Mouse (Mus musculus): ENCODE data around the gene Pfkfb4.

Gene Pfkfb4

DNA sequence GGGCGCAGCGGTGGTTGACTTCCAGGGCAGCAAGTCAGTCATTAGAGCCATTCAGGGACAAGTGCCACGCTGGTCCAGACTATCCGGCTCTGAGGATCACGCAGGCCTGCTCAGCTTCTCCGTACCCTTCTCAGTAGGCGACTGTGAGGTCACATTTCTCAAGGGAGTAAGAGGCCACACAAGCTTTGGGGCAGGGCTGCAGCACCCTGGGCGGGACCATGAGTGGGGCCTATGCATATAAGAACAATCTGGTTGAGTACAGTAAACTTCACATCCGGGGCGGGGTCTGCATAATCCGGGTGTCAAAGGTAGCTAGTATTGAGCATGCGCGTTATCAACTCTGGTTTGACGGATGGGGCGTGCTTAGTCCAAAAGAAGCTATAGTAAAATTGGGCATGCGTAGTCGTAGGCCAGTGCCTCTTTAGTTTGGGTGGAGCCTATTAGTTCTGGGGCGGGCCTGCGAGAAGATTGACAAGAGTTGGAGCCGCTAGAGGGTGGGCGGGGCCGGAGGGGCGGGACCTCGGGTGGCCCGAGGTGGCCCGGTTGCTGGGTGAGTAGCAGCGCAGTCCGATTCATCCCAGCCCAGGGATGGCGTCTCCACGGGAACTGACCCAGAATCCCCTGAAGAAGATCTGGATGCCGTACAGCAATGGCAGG is at the start of gene Pfkfb4:
Pfkfb4 (plus strand) TSS at position 351 of the 657 bp plus-strand sequence.
- DNase-seq (ENCODE audit: low read depth in 1 of 2, low spot score in 2 of 2), result peak; percentile 90 to 98

DNA sequence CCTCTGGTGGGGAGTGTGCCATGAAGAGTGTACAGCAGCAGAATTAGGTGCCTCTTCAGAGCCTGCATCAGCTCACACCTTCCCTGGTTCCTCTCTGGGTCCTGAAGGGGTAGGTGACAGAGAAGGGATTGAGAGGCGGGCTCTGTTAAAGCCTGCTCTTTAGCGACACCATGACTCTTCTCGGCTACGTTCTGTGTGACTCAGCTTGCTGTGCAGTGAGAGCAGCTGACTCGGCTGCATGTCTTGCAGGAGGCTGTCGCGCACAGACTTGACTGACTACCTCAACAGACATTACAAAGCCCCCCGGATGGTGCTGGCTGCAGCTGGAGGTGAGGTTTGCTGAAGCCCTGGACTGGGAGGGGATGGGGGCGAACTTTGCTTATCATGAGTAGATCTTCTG is 46.5 kb upstream of the Pfkfb4 start:
- DNase-seq (ENCODE audit: low read depth in 1 of 2, low spot score in 2 of 2), result no peak

DNA sequence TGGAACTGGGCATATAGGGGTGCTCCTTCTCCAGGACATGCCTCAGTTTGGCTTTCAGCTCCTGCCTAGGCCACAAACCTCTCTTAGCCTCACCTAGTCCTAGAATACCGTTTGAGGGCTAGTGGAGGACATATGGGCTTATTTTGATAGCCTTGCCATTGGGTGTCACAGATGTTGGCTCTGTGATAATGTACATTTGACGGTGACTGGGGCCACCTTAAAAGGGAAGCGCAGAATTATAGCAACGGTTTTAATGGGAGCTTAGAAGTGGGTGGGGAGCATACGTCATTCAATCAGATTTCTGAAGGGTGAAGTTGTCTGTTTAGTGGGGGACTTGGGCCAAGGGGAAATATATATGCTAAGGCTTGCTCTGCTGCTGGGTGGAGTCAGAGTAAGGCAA is 46.0 kb upstream of the Pfkfb4 start:
- no peak for DNase-seq (ENCODE audit: low read depth in 1 of 2, low spot score in 2 of 2)

DNA sequence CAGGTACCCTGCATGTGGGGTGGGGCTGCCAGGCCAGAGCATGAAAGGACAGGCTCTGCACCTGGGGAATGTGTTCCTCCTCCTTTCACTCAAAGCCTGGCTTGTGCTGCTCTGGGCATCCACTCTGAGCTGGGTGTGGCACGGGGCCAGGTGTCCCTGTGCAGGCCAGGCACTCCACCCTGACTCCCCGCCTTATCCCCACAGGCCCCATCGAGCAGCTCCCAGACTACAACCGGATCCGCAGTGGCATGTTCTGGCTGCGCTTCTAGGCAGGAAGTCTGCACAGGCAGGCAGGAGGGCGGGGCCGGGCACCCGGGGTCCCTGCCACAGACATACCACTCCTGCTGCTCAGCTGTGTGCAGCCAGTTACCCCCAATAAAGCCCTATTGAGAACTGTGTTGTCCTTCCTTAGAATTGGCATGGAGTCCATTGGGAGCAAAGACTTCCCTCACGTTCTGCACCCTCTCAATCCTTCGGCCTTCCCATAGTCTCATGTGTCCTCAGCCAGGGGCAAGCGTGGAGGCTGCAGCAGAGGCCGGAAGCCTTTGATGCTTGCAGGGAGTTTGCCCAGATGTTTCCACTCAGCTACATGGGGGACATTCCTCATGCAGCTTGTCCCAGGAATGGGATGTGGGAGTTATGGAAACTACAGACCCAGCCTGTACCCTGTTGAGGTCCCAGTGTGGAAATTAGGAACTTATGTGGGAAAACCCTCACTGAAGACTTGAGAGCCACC is 42.2 kb upstream of the Pfkfb4 start:
- no peak for DNase-seq (ENCODE audit: low read depth in 1 of 2, low spot score in 2 of 2)

DNA sequence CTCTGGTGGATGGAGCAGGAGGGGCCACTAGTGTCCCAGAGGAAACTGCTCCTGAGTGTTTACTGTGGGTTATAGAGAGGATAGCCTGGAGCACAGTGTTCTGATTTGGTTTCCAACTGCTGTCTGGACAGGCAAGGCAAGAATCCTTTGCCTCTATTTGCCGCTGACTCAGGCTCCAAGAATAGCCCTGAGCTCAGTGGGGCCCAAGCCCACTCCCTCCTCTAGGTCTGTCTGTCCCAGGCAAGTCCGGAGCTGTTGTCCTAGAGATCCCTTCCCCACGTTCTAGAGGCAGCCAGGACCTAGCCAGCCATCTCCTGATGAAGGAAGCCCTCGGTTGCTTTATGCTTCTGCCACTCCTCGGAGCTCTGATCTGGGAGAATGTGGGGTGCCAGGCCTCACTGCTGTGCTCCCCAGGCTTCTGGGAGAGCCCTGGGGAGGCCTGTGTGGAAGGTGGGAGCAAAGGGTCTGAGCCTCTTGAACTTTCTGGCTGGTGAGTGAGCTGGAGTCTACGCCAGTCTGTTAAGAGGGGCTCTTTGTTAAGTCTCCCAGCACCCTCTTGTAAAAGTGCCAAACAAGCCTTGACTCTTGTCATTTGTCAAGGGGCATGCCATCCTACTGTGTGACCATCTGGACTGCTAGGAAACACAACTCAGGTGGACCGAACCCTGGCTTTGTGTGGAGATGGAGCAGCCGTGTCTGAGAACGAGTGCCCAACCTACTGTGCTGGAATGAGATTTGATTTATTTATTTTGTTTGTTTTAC is 41.4 kb upstream of the Pfkfb4 start:
- no peak for DNase-seq (ENCODE audit: low read depth in 1 of 2, low spot score in 2 of 2)

DNA sequence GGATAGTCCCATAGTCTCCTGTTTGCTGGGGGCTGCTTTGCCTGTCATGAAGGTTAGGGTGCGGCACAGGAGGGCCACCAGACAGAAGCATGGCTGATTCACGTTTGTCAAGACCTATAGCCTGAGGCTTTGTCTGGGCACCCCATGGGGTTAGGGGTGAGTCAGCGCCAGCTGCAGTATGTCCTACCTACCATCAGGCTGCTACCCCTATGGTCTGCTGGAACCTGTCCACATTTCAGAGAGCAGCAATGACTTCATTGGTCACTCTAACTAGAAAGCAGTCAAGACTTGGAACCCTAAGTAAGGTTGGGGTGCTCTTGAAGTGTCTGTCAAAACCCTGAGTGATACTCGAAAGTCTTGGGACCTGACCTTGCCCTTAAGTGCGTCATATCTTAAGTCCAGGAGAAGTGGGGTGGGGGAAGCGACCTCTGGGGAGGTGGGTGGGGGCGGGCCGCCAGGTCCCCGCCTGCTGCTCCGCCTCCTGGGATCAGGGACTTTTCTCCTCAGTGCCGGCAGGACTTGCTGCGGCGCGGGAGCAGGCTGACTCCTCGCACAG is 38.4 kb upstream of the Pfkfb4 start, which contains the start of gene Col7a1:
Col7a1 (plus strand) TSS at position 506 of the 556 bp plus-strand sequence.
- DNase-seq (ENCODE audit: low read depth in 1 of 2, low spot score in 2 of 2), result no peak

DNA sequence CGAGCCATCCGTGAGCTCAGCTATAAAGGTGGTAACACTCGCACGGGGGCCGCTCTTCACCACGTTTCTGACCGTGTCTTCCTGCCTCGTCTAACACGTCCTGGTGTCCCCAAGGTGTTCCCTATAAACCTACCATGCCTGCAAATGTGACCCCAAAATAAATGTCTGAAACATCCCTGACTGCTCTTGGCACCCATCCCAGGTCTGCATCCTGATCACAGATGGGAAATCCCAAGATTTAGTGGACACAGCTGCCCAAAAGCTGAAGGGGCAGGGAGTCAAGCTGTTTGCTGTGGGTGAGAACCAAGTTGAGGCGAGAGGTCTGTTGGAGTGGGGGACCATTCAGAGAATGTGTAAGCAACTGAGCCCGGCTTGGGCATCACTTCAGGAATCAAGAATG is 36.3 kb upstream of the Pfkfb4 start:
- DNase-seq (ENCODE audit: low read depth in 1 of 2, low spot score in 2 of 2), result no peak

DNA sequence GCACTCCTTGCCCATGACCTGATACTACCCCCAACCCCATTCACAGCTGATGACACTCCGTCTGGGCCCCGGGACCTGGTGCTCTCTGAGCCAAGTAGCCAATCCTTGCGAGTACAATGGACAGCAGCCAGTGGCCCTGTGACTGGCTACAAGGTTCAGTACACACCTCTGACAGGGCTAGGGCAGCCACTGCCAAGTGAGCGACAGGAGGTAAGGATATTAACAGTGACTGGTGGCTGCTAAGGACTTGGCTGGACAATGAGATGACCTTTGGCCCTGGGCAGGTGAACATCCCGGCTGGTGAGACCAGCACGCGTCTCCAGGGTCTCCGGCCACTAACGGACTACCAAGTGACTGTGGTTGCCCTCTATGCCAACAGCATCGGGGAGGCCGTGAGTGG is 35.7 kb upstream of the Pfkfb4 start:
- DNase-seq (ENCODE audit: low read depth in 1 of 2, low spot score in 2 of 2), result no peak

DNA sequence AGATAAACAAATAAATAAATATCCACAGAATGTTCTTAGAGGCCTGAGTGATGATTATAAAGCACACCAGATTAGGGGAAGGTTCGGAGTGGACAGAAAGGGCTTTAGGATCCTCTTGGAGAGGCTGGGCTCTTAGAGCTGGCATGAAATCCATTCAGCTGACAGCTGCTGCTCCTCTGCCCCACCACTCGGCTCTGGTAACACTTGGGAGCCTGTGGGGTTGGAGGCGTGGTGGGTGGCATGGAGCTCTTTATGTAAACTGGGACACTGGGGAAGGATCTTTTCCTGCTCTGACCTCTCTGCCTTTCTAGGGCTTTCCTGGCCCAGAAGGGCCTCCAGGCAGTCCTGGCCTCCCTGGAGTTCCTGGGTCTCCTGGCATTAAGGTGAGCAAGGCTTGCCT is 28.0 kb upstream of the Pfkfb4 start:
- DNase-seq (ENCODE audit: low read depth in 1 of 2, low spot score in 2 of 2), result no peak

DNA sequence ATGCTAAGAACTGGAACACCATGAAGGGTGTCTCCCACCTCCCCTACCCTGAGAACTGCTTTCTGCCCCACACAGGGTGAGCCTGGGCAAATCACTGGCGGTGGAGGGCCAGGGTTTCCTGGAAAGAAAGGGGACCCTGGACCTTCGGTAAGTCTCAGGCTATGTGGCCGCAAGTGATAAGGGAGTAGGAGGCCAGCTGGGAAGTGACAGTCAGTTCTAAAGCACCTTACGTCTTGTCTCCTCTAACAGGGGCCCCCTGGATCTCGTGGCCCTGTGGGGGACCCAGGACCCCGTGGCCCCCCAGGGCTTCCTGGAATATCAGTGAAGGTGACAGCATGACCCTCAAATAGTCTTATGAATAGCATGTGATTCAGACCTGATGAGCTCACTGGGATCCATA is 27.2 kb upstream of the Pfkfb4 start:
- no peak for DNase-seq (ENCODE audit: low read depth in 1 of 2, low spot score in 2 of 2)

DNA sequence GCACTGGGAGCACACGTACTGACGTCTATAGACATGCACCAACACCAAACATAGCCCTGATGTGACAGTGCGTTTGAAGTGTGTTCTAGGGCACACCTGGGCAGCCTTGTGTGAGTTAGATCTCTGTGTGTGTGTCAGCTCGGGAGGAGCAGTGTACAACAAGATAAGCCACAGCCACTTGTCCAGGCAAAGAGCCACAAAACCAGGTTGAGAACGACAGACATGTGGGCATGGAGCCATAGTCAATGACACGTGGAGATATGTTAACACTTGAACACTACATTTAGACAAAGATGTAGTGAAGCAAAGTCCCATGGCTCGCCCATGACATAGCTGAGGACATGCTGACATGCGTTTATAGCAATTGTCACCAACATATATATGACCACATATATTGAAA is 21.0 kb upstream of the Pfkfb4 start:
- no peak for DNase-seq (ENCODE audit: low read depth in 1 of 2, low spot score in 2 of 2)

DNA sequence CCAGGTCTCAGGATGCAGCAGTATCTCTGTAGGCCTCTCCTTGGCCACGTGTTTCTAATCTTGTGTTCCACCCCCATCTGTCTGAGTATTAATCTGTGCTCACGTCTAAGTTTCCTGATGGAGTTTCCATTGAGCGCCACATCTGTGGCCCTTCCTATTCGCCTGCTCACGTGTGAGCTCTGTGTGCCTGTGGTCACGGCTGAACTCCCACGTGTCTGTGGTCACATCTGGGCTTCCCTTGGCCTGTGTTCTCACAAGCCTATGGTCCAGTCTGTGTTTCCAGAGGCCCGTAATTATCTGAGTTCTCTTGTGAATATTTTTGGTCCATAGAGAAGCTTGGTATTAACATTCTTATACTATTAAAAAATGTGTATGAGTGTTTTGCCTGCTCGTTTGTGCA is 15.1 kb upstream of the Pfkfb4 start:
- DNase-seq (ENCODE audit: low read depth in 1 of 2, low spot score in 2 of 2), result no peak

DNA sequence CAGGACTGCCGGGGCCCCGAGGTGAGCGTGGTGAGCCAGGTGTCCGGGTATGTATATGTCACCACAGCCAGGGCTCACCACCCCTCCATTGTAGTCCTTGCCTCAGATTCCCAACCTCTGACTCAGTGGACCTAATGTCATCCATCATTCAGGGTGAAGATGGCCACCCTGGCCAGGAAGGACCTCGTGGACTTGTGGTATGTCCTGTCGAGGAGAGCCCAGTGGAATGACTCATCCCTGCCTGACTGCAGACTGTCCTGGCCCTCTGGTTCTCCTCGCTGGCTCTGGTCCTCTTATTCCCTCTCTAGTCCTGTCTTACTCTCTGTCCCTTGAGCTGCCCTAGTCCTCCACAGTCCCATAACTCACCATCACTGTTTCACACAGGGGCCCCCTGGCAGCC is 13.6 kb upstream of the Pfkfb4 start:
- DNase-seq (ENCODE audit: low read depth in 1 of 2, low spot score in 2 of 2), result no peak

DNA sequence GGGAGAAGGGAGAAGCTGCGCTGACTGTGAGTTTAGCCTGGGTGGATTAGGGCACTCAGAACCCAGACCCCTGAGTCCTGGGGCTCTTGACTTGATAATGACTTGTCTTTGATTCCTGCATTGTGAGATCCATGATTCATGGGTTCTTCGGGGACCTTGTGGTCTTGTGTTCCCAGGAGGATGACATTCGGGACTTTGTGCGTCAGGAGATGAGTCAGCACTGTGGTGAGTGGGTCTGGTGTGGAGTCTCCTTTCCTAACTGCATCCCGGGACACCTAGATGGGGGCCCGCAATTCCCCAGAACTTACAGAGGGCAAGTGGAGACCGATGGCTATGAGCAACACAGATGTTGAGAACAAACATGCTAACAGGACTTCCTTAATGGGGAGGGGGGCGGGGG is 9.1 kb upstream of the Pfkfb4 start:
- no peak for DNase-seq (ENCODE audit: low read depth in 1 of 2, low spot score in 2 of 2)

DNA sequence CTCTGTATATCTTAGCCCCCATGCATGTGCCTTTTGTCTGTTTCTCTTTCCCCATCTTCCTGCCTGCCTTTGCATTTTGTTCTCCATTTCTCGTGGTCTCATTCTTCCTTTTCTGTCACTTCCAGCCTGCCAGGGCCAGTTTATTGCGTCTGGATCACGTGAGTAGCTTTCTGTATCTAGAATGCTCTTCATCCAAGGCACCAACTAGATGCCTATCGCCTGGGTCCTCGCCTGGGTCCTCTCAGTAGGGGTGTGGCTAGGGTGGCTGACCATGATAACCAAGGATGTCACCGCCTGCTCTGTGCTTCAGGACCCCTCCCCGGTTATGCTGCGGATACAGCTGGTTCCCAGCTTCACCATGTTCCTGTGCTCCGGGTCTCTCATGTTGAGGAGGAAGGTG is 8.4 kb upstream of the Pfkfb4 start:
- no peak for DNase-seq (ENCODE audit: low read depth in 1 of 2, low spot score in 2 of 2)

DNA sequence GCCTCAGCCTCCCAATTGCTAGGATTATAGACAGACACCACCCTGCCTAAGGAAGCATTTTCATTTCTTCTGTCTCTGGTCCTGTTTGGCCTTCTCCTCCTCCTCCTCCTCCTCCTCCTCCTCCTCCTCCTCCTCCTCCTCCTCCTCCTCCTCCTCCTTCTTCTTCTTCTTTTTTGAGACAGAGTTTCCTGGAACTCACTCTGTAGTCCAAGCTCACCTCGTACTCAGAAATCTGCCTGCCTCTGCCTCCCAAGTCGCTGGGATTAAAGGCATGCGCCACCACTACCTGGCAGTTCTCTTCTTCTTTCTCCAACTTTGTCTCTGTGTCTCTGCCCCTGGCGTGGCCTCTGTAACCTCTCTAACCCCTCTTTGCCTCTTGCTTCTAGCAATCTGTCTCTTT is 5.9 kb upstream of the Pfkfb4 start, which contains the start of gene Ucn2:
Ucn2 (plus strand) TSS at position 301 of the 400 bp plus-strand sequence.
- no peak for DNase-seq (ENCODE audit: low read depth in 1 of 2, low spot score in 2 of 2)

DNA sequence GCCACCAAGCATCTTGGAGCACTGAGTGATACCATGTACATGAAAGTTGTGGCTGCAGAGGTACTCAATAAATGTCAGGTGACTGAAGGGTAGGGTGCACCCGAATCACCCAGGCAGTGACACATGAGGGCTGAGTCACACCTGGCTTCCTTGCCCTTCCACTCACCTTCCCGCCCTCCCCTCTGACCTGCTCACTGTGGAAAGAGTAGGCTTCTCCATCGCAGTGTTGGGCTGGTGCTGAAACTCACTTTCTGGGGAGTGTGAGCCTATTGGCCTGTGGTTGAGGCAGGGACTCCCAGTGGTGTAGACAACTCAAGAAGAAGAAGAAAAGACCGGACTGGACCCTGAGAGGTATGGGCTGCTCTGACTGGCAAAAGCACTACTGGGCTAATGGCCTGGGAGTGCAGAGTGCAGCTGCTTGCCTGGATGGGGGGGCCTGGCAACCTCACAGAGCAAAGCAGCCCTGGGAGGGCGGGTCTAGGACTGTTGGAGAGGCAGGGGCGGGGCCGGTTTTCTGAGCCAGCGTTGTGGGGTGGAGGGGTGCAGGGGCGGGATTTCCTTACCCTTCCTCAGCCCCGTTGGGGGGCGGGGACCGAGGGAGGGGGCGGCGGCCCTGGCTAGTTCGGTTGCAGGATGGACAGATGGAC is 3.8 kb upstream of the Pfkfb4 start:
- DNase-seq (ENCODE audit: low read depth in 1 of 2, low spot score in 2 of 2), result no peak

DNA sequence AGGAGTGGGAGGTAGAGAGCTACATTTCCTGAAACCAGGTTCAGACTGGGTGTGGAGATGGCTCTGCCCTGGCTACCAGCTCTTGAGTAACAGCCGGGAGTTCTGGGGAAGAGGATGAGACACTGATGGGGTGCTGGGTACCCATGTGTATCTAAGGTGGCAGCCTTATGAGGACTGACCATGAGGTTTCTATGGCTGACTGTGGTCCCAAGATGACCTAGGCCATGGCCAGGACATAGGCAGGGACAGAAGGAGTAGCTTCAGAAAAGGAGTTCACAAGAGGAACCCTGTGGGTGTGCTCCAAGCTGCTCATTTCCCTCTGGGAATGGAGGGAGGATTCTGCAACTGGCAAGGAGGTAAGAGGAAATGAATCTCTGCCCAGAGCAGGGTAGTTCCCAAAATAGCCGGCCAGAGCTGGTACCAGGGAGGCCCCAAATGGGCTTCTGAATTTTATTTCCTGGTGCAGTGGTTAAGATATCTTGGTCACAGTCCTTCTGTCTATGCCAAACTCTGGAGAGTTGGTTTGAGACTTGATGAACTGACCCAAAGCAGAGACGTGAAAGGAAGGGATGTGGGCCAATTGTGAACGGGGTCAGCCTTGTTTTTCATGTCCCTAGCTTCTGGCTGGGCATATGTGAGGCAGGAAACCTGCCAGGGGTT is 1.6 kb upstream of the Pfkfb4 start:
- peak in 1 of 2 experiments; percentile 26 for DNase-seq (ENCODE audit: low read depth in 1 of 2, low spot score in 2 of 2)

DNA sequence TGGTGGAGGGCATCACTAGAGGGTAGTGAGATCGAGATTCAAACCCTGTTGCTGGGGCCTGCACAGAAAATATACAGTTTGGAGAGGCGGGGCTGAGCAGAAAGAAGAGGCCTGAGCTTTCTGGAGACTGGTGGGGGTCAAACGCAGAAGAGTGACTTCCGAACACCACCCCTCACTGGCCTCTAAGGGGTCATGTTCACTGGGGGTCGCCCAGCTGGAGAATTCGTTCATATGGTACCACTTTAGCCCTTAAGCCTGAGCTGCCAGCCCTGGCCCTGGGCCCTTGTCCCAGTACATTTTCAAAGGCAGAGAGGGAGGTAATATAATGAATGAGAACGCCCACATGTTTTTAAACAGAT is 1.1 kb upstream of the Pfkfb4 start:
- DNase-seq (ENCODE audit: low read depth in 1 of 2, low spot score in 2 of 2), result no peak

DNA sequence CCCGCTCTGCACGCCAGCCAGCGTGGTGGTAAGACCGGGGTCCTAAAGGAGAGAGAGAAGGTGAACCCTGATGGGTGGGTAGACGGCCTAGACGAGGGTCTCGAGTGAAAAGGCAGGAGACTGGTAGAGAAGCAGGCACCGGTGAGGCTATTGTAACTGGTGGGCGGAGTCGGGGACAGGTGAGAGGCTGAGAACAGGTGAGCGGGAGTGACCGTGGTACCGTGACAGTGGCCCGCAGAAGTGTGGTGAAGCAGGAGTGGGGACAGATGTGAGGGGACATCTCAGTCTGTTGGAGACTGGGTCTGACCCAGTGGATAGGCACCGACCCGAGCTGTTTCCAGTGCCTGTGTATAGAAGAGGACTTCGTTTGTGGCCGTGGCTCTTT is 499 bp downstream of the Pfkfb4 start:
- DNase-seq (ENCODE audit: low read depth in 1 of 2, low spot score in 2 of 2), result no peak

All from monocyte, adult 2 months (primary cell).